Mouse (Mus musculus): ENCODE measurements around the gene Eefsec. TPM values are rescaled to one million over a fixed set of nuclear protein-coding genes. Genes with fewer than 3 reads are reported as not detected.

Eefsec gene
- polyA plus RNA-seq (2017; shearing (Covaris generic)) = 10 to 100 TPM; 18.1 to 35.8 (median 34.7) TPM

GRCm38 (mm10) chr6:88446063-88447002 is at the start of gene Eefsec:
Gene Eefsec, minus strand, starts transcription at chr6:88446539.
- peak; percentile 93 for ATAC-seq

GRCm38 (mm10) chr6:88493712-88494111 is 47.4 kb upstream of the Eefsec start:
- no peak for ATAC-seq

DNA sequence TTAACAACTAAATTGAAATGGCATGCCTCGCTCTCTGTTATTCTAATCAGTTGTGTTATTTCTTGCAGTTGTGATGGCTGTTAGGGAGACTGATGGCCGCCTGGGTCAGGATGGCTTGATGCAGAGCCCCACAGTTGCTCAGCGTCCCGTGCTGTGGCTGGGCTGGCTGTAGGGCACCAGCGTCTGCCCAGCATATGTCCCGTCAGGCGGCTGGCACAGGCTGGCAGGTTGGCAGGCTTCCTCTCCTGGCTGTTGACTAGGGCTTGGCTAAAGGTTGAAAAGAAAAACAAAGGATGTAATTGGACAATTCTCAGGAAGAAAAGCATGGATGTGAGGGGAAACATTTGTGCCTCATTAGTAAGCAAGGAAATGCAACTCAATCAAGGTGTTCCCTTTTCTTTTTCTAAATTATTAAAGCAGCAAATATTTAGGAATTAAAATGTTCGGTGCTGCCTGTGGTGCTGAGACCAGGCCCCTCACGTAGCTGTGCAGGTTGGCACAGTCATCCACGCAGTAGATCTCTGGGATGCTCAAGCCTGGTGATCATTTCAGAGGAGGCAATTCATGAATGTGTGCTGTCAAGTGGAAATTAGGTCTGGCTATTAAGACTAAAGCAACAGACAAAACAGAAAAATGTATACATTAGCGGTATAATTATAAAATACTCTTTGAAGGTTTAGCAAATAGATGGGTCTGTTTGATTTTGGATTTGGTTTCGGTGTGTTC is 44.5 kb upstream of the Eefsec start:
- ATAC-seq = no peak

DNA sequence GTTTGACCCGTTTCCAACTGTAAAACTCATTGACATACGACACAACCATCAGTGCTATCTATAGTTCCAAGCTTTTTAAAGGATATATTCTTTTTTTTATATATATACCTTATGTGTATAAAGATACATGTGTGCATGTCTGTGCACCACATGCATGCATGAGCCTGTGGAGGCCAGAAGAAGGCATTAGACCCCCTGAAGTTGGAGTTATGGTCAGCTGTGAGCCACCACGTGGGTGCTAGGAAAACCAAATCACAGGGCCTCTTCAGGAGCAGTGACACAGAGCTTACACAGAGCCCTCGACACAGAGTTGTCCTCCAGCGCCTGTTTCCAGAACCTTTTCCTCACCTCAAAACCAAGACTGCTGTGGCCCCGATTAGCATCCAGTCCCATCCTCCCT is 43.5 kb upstream of the Eefsec start:
- no peak for ATAC-seq

DNA sequence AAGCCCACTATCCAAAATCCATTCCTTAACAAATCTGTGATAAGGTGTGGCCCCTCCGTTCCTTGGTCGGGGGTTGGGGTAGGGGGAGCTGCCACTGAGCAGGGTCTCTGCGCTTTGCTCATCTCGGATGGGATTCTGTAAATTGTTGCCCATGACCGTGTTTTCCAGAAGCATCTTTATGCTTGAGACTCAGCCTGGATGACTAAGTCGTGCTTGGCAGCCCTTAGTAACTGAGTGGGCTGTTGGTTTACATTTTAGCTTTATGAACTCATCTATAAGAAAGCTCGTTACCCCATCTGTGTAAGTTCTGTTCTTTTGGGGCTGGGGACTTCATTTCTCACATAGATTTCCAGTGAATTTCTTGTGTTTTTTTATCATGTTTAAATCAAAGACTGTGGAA is 42.7 kb upstream of the Eefsec start:
- ATAC-seq = no peak

GRCm38 (mm10) chr6:88486893-88487292 is 40.6 kb upstream of the Eefsec start:
- no peak for ATAC-seq

DNA sequence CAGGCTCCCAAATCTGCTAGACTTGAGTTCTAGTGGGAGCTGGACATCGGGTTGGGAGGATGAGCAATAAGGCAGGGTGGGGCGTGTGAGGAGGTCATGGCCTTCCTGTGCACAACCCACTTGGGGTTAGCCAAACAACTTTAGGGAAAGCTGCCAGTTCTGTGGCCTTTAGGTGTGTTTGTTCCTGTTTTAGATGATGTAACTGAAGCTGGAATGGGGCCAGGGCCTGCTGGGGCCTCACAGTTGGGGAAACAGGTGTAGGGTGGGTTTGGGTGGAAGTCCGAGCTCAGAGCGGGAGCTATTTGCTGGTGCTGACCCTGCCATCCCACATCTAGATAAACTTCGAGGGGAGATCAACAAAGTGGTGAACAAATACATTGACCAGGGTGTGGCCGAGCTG is 39.0 kb upstream of the Eefsec start:
- no peak for ATAC-seq

DNA sequence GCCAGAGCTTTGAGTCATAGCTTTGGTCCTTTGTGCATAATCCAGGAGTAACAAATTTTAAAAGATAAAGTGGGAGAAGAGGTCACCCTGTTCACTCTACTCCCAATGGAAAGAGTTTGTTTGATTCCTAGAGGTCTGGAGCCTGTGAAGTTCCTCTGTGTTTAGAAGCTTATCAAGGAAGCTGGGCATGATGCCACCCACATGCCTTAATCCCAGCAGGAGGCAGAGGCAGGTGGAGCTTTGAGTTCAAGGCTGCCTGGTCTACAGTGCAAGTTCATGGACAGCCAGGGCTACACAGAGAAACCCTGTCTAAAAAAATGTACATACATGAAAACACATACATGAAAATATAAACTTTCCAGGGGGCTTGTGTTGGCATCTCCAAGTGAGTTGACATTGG is 37.6 kb upstream of the Eefsec start:
- ATAC-seq = no peak

DNA sequence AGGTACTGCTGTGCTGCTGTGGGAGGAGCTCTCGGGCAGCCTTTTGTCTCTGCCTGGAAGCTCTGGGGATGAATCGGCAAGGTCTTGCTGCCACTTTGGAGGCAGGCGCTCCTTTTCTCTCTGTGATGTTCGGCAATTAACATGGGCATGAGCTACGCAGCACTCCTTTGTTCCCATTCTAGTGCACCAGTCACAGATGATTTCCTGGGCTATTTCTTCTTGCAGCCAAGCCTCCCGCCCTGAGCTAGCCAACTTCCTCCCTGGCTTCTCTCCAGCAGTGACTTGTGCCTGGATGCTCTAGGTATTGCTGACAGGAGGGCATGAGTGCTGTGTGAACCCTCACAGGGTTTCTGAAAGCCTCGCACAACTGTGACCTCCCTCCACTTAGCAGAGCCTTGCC is 36.8 kb upstream of the Eefsec start:
- ATAC-seq = no peak

DNA sequence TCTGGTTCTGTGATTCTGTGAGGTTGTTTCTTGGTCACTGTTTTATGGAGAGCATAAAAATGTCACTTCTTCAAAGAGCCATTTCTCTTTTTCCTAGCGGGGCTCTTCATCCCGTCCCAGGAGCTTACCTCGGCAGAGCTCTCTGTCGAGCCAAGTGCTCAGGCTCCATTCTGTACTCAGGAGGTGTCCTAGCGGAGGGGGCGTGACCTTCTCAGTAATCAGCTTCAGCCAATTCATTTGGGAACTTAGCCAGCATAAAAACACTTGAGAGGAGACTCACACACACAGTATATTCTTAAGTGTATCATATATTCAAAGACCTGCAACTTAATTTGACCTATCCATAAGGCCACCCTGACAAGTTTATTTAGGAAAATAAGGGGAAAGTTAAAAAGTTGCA is 34.1 kb upstream of the Eefsec start:
- ATAC-seq = no peak

GRCm38 (mm10) chr6:88469878-88470277 is 23.5 kb upstream of the Eefsec start:
- no peak for ATAC-seq

DNA sequence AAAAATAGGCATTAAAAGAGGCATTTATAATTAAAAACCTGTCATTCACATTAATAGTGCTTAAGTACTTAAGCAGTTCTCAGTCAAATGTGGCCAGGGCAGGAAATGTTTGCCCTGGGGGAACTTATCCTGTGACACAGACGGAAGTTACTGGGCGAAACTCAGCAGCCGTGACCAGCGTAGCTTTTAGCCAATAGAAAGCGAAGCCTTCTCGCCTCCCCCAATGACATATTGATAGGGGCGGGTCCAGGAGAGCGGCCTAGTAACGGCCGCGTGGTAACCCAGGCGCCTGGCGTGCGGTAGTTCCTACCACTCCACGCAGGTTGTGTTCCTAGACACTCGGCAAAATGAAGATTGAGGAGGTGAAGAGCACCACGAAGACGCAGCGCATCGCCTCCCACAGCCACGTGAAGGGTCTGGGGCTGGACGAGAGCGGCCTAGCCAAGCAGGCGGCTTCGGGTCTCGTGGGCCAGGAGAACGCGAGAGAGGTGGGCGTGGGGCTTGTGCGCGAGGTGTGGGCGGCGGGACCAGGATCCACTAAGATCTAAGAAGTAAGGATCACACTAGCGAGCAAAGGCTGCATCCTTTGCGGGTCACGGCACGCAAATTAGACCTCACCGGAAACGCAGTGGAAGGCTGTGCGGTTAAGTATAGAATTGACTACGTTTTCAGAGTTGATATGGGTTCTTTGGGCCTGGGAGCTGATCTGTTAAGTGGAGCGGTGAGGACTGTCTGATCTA is 19.0 kb upstream of the Eefsec start, which contains the start of gene Ruvbl1:
Ruvbl1 (plus strand) TSS at position 229 of the 740 bp plus-strand sequence.
- peak; percentile 99 for ATAC-seq

DNA sequence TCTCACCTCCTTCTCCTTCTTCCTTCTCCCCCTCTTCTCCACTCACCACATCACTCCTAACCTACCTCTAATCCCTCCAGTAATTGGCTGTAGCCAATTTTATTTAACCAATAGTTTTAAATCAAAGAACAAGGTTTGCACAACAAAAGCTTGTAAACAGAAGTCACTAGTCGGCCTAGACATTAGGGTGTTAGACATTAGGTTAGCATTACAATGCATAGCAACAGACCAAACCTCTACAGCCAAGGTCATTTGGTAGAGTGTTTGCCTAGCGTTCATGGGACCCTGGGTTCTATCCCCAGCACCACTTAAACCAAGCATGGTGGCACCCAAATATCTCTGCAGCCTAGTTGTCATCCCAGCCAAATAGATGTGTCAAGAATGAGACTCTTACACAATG is 8.2 kb upstream of the Eefsec start:
- ATAC-seq = no peak

- ATAC-seq = no peak
Measured at GRCm38 (mm10) chr6:88447454-88447853, 1.1 kb upstream of the Eefsec start.

DNA sequence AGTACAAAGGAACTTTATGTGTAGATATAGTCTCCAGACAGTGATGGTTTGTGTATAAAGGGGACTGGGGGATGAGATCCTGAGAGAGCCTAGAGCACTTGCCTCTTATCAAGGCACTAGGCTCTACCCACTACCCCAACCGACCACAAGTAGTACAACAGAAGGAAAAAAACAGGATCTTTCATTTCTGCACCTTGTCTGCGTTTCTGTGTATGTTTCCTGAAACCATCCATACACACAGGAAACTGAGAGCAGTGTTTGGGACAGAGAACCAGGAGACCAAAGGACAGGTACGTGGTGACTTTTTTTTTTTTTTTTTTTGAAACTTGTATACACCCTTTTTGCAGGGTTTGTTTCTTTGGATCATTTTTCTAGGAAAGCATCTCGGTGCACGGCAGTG is 678 bp downstream of the Eefsec start:
- ATAC-seq = no peak

GRCm38 (mm10) chr6:88444076-88444750 is 2.1 kb downstream of the Eefsec start:
- ATAC-seq = no peak

- ATAC-seq = no peak
Measured at GRCm38 (mm10) chr6:88443446-88443845, 2.9 kb downstream of the Eefsec start.

DNA sequence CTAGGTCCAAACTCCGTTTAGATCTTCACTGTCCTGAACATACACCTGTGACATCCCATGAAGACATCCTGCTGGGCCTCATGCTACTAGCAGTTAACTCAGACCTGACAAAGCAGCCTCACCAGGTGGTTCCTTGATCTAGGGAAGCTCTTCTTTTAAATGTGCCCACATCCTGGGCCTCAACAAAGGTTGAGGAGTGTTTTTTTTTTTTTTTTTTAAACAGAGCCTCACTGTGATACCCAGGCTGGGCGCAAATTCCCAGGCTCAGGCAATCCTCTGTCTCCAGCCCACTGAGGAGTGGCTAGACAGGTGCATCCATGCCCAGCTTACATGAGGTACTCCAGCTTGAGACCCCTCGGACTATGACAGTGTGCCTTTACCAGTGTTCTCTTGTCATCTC is 3.8 kb downstream of the Eefsec start:
- ATAC-seq = peak; percentile 45

GRCm38 (mm10) chr6:88439056-88439455 is 7.3 kb downstream of the Eefsec start:
- no peak for ATAC-seq

- no peak for ATAC-seq
Measured at GRCm38 (mm10) chr6:88435609-88436008, 10.7 kb downstream of the Eefsec start.

DNA sequence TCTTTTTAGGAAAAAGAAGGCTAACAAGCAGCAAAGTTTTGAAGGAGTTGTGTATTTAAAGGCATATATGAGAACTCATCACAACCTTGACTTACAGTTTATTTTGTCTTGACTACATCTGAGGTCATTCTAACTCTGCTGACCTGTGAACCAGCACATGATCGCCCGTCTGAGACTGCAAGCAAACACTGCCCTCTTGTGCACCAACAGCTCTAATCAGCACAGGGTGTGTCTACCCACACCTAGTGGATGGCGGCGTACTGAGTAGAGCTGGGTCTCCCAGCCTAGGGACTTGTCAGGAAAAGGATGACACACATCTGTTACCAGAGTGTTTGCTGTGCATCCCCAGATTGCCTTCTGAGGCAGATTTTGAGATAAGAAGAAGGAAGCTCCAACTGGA is 15.1 kb downstream of the Eefsec start:
- no peak for ATAC-seq

GRCm38 (mm10) chr6:88416130-88416758 is 30.1 kb downstream of the Eefsec start:
- no peak for ATAC-seq
